Mouse (Mus musculus) CH12.LX (cell line): ENCODE measurements around the gene Caln1.

Source experiments
- POLR2A ChIP-seq: IDR thresholded peaks from 2 replicates; pipeline ENCODE4 v1.6.1; 2011; ENCODE audit warnings: low read depth, mild to moderate bottlenecking, improper control_type of control experiment, low read length
- USF1 ChIP-seq: IDR thresholded peaks from 2 replicates; pipeline ENCODE4 v1.6.1; 2014; ENCODE audit warnings: low read depth, mild to moderate bottlenecking, inconsistent platforms, low read length, improper control_type of control experiment

GRCm38 (mm10) chr5:130811266-130811665, 442.0 kb downstream of the Caln1 start:
- TF ChIP-seq POLR2A (no peak), USF1 (no peak)
